Mouse (Mus musculus) liver, adult (tissue): ENCODE measurements around the gene Gm16181.

Source experiments
- GATA4 ChIP-seq: IDR thresholded peaks from 2 replicates; pipeline ENCODE4 v1.6.1; 2014; ENCODE audit warnings: mild to moderate bottlenecking, low read length; ENCODE audit not compliant: insufficient replicate concordance

Gm16181 gene

GRCm38 (mm10) chr17:35259621-35260020 lies 39.0 kb downstream of the Gm16181 start:
- TF ChIP-seq GATA4: no peak

- no peak for TF ChIP-seq GATA4
Measured at GRCm38 (mm10) chr17:35261651-35262050, 41.0 kb downstream of the Gm16181 start.

- no peak for TF ChIP-seq GATA4
Measured at GRCm38 (mm10) chr17:35262664-35263522, 42.3 kb downstream of the Gm16181 start, which contains the start of gene H2-D1. Gene H2-D1 (plus strand): TSS chr17:35262730.

GRCm38 (mm10) chr17:35263523-35263883 lies 42.9 kb downstream of the Gm16181 start:
- TF ChIP-seq GATA4: no peak

- TF ChIP-seq GATA4: no peak
Measured at GRCm38 (mm10) chr17:35267399-35268086, 46.9 kb downstream of the Gm16181 start.

- TF ChIP-seq GATA4: no peak
Measured at GRCm38 (mm10) chr17:35269653-35270347, 49.2 kb downstream of the Gm16181 start.

- TF ChIP-seq GATA4: no peak
Measured at GRCm38 (mm10) chr17:35272249-35272648, 51.6 kb downstream of the Gm16181 start.
